Mouse (Mus musculus): Measurements from ENCODE around the gene Clec2g. TPM values are rescaled to one million over a fixed set of nuclear protein-coding genes. Genes with fewer than 3 reads are reported as not detected.

Clec2g gene
- total and polyA plus RNA-seq, 2 experiments from 2014 or later, result not detected

- Histone ChIP-seq H3K4me2 (ENCODE audit: low read depth) (no peak overlapping the region), H3K27ac (ENCODE audit: low read depth, low read length) (no peak overlapping the region), H3K36me3 (ENCODE audit: insufficient read depth) (no peaks in the 10 kb centered on the region), H3K9me3 (ENCODE audit: low read length) (no peaks in the 10 kb centered on the region), H3K9ac (no peak overlapping the region), H3K4me3 (ENCODE audit: low read depth, low read length) (no peak overlapping the region), H3K4me1 (ENCODE audit: insufficient read depth) (no peaks in the 10 kb centered on the region), H3K27me3 (ENCODE audit: insufficient read depth, low read length) (no peaks in the 10 kb centered on the region)
- no peak for DNase-seq
- 90% methylated on average over 2 of the region's 2 CpGs for WGBS
- TF ChIP-seq CTCF (IDR thresholded peaks at IDR 0.05; ENCODE audit: low read depth), result no peak
- no peak for ATAC-seq
Observed at GRCm38 (mm10) chr6:129030964-129031363, 96.8 kb downstream of the Clec2g start.

DNA sequence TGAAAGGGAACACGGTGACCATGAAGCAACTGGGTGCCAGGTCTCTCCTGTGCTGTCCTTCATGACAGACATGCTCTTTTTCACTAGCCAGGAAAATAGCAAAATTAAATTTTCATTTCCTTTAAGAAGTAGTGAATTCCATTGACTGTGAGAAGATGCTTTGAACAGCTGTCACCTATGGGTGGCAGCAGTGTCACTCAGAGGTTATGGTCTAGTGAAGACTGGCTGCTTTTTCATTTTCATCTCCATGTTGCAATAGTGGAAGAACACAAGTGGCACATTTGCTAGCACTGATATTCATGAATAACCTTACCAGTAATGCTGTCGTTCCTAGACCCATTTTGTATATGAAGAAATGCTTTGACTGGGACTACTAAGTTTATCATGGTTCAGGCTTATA, 99.2 kb downstream of the Clec2g start:
- 0 out of 2 replicates have a peak, but pooled peaks have one; percentile 21 for TF ChIP-seq CTCF (IDR thresholded peaks at IDR 0.05; ENCODE audit: low read depth)
- Histone ChIP-seq H3K4me1 (ENCODE audit: insufficient read depth) (no peaks in the 10 kb centered on the region), H3K4me2 (ENCODE audit: low read depth) (no peak overlapping the region), H3K27me3 (ENCODE audit: insufficient read depth, low read length) (no peaks in the 10 kb centered on the region), H3K9ac (no peak overlapping the region), H3K9me3 (ENCODE audit: low read length) (no peaks in the 10 kb centered on the region), H3K27ac (ENCODE audit: low read depth, low read length) (no peak overlapping the region), H3K4me3 (ENCODE audit: low read depth, low read length) (no peak overlapping the region), H3K36me3 (ENCODE audit: insufficient read depth) (no peaks in the 10 kb centered on the region)
- no peak; the same call in 1 of the 2 replicates for ATAC-seq
- 84% methylated on average over 2 of the region's 2 CpGs for WGBS
- no peak for DNase-seq

Small RNAs within 50 kb of the gene (microRNA-seq; reads per million reads assigned to microRNA genes)
- gene Gm27336 (0 reads per million in 2 experiments), gene Mir7649 (0 reads per million in 2 experiments)

Other genes starting within 250 kb of the Clec2g start
- gene Klrb1, start 211.3 kb upstream of the Clec2g start, total RNA-seq (2014; rRNA removed), result not detected in 2 replicates
- gene Klrb1, start 211.3 kb upstream of the Clec2g start, polyA plus RNA-seq (2015; fragmentation: Nextera tagmentation; extraction: Ambion mirVana), result 0.42 and 0.62 TPM in 2 replicates
- gene Klrb1c, start 145.2 kb upstream of the Clec2g start, total RNA-seq (2014; rRNA removed), result 0.08 and 0.24 TPM in 2 replicates
- gene Klrb1c, start 145.2 kb upstream of the Clec2g start, polyA plus RNA-seq (2015; fragmentation: Nextera tagmentation; extraction: Ambion mirVana), result 0.24 TPM in 1 of 2 replicates, not detected in the other
- not detected in 2 replicates for gene Gm44511, start 108.1 kb upstream of the Clec2g start, total RNA-seq (2014; rRNA removed)
- not detected in 2 replicates for gene Gm44511, start 108.1 kb upstream of the Clec2g start, polyA plus RNA-seq (2015; fragmentation: Nextera tagmentation; extraction: Ambion mirVana)
- not detected in 2 replicates for gene Klrb1b, start 108.0 kb upstream of the Clec2g start, total RNA-seq (2014; rRNA removed)
- not detected in 2 replicates for gene Klrb1b, start 108.0 kb upstream of the Clec2g start, polyA plus RNA-seq (2015; fragmentation: Nextera tagmentation; extraction: Ambion mirVana)
- gene Clec2i, start 46.8 kb upstream of the Clec2g start, total RNA-seq (2014; rRNA removed), result not detected in 2 replicates
- gene Clec2i, start 46.8 kb upstream of the Clec2g start, polyA plus RNA-seq (2015; fragmentation: Nextera tagmentation; extraction: Ambion mirVana), result 0.11 TPM in 1 of 2 replicates, not detected in the other
- 0.38 and 0.54 TPM in 2 replicates for gene BC035044, start 43.3 kb upstream of the Clec2g start, total RNA-seq (2014; rRNA removed)
- 0.36 and 0.41 TPM in 2 replicates for gene BC035044, start 43.3 kb upstream of the Clec2g start, polyA plus RNA-seq (2015; fragmentation: Nextera tagmentation; extraction: Ambion mirVana)
- gene Klrb1f, start 111.5 kb downstream of the Clec2g start, total RNA-seq (2014; rRNA removed), result 0.46 and 0.76 TPM in 2 replicates
- gene Klrb1f, start 111.5 kb downstream of the Clec2g start, polyA plus RNA-seq (2015; fragmentation: Nextera tagmentation; extraction: Ambion mirVana), result 0.28 and 0.55 TPM in 2 replicates
- not detected in 2 replicates for gene Clec2e, start 166.5 kb downstream of the Clec2g start, total RNA-seq (2014; rRNA removed)
- not detected in 2 replicates for gene Clec2e, start 166.5 kb downstream of the Clec2g start, polyA plus RNA-seq (2015; fragmentation: Nextera tagmentation; extraction: Ambion mirVana)
- gene Clec2d, start 246.2 kb downstream of the Clec2g start, total RNA-seq (2014; rRNA removed), result 6.2 and 9.7 TPM in 2 replicates
- gene Clec2d, start 246.2 kb downstream of the Clec2g start, polyA plus RNA-seq (2015; fragmentation: Nextera tagmentation; extraction: Ambion mirVana), result not detected in 2 replicates

Data from forebrain, postnatal 0 days (tissue).